Mouse (Mus musculus): ENCODE results near the gene 9130023H24Rik. TPM values are rescaled to one million over a fixed set of nuclear protein-coding genes. Genes with fewer than 3 reads are reported as not detected.

The 9130023H24Rik gene
- polyA plus RNA-seq, 1 experiment from 2014 or later: 9.5 TPM

DNA sequence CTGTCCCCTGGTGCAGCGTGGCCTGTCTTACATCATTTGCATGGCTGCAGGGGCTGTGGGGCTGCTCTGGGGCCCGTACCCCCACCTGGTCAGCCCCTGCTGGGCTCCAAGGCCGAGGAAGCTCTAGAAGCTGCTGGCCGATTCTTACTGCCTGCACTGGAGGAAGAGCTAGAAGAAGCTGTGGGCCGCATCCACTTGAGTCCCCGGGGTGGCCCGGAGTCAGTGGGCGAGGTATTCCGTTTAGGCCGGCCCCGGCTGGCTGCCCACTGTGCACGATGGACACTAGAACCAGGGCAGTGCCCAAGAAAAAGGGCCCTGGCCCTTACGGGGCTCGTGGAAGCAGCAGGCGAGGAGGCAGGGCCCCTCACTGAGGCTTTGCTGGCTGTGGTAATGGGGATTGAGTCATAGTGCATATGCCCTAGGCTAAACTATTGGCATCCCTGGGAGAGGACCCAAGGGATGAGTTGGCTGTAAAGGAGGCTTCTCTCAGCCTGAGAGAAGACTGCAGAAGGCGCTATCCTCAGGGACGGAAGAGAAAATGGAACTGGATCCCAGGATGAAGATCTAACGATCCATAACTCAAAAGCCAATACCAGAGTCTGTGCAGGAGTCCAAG is 6.7 kb upstream of the 9130023H24Rik start:
- Histone ChIP-seq H3K9me3 (replicated peaks) (no peaks in the 10 kb centered on the region), H3K9ac (peak overlapping the region; percentile 16; the same call in 1 of the 2 replicates), H3K36me3 (ENCODE audit: poor library complexity, severe bottlenecking) (peaks cover 50% of the 10 kb centered on the region), H3K27me3 (no peaks in the 10 kb centered on the region), H3K27ac (no peak overlapping the region), H3K4me1 (peaks cover 12% of the 10 kb centered on the region), H3K4me2 (no peak overlapping the region), H3K4me3 (no peak overlapping the region)
- no peak for ATAC-seq
- WGBS: 90% methylated on average over 18 of the region's 18 CpGs

DNA sequence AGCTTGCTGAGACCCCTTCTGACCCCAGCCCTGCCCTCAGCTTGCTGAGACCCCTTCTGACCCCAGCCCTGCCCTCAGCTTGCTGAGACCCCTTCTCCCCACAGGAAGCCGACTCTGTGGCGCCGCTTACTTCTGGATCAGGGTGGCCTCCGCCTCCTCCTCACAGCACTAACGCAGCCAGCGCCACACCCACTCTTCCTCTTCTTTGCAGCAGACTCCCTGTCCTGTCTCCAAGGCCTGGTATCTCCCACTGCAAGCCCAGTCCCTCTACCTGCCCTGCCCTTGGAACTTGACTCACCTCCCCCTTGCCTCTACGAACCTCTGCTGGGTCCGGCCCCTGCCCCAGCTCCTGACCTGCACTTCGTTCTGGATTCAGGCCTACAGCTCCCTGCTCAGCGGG is 6.1 kb upstream of the 9130023H24Rik start:
- H3K9ac ChIP-seq: no peak overlapping the region
- no peak for ATAC-seq
- 59% methylated on average over 10 of the region's 10 CpGs for WGBS

DNA sequence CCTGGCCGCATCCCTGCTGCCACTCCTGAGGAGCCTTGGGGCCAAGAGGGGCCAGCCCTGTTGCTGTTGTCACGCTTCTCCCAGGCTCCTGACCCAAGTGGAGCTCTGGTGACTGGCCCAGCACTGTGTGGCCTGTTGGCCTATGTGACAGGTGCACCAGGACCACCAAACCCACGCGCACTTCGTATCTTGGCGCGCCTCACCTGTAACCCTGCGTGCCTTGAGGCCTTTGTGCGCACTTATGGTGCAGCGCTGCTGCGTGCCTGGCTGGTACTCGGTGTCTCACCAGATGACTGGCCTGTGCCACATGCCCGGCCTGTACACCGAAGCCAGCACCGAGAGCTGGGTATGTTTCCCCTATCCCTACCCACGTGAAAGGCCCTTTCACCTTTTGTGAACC is 4.5 kb upstream of the 9130023H24Rik start:
- no peak overlapping the region for H3K9ac ChIP-seq
- peaks cover 22% of the 10 kb centered on the region for H3K4me1 ChIP-seq
- no peak for ATAC-seq
- H3K36me3 ChIP-seq (ENCODE audit: poor library complexity, severe bottlenecking): peaks cover 50% of the 10 kb centered on the region
- H3K4me3 ChIP-seq: no peak overlapping the region
- no peak overlapping the region for H3K4me2 ChIP-seq
- no peaks in the 10 kb centered on the region for H3K9me3 ChIP-seq (replicated peaks)
- WGBS: 95% methylated on average over 16 of the region's 16 CpGs
- no peaks in the 10 kb centered on the region for H3K27me3 ChIP-seq
- H3K27ac ChIP-seq: no peak overlapping the region

More for the DNA sequence above, 6.1 kb upstream of the 9130023H24Rik start:
- no peak overlapping the region for H3K4me2 ChIP-seq
- no peaks in the 10 kb centered on the region for H3K27me3 ChIP-seq
- peaks cover 18% of the 10 kb centered on the region for H3K4me1 ChIP-seq
- no peak overlapping the region for H3K27ac ChIP-seq
- no peaks in the 10 kb centered on the region for H3K9me3 ChIP-seq (replicated peaks)
- no peak overlapping the region for H3K4me3 ChIP-seq
- H3K36me3 ChIP-seq (ENCODE audit: poor library complexity, severe bottlenecking): peaks cover 50% of the 10 kb centered on the region

DNA sequence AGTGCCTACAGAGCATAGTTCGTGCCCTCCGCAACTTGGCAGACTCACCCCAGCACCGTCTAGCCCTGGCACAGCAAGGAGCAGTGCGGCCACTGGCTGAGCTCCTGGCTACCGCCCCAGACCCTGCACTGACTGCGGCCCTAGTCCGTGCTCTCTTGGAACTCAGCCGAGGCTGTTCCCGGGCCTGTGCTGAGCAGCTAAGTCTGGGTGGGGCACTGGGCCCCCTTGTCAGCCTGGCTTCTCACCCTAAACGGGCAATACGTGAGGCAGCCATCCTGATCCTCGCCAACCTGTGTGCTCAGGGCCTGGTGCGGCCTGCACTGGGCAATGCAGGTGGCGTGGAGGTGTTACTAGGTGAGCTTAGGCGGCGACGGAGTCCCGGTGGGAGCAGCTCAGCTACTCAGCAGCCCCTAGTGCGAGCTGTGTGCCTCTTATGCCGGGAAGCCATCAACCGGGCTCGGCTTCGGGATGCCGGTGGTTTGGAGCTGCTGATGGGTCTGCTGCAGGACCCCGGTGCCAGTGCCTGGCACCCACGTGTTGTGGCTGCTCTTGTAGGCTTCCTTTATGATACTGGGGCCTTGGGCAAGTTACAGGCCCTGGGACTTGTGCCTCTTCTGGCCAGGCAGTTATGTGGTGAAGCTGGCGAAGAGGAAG is 2.4 kb upstream of the 9130023H24Rik start:
- Histone ChIP-seq H3K27ac (no peak overlapping the region), H3K4me2 (no peak overlapping the region), H3K9me3 (replicated peaks) (no peaks in the 10 kb centered on the region), H3K27me3 (no peaks in the 10 kb centered on the region), H3K9ac (no peak overlapping the region), H3K36me3 (ENCODE audit: poor library complexity, severe bottlenecking) (peaks cover 50% of the 10 kb centered on the region), H3K4me1 (peaks cover 17% of the 10 kb centered on the region), H3K4me3 (no peak overlapping the region)
- no peak for ATAC-seq
- 95% methylated on average over 27 of the region's 27 CpGs for WGBS

DNA sequence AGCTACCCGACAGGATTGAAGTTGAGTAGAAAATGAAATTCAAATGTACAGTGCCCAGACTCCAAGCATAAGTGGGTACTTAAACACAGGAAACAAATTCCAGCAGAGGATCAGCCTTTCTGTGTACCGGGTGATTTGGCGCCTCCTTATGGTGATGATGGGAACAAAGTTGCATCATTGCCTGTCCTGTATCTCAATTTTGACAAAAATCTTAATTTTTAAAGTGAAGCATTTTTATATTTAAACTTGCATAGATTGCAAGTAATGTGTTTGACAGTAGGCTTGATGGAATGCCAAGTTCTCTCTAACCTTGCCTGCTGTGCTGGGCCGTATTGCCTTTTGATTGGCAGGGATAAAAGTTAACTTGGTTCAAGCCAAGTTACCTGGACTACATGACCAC is 1.2 kb upstream of the 9130023H24Rik start:
- Histone ChIP-seq H3K9me3 (replicated peaks) (no peaks in the 10 kb centered on the region), H3K4me1 (peaks cover 17% of the 10 kb centered on the region), H3K36me3 (ENCODE audit: poor library complexity, severe bottlenecking) (peaks cover 37% of the 10 kb centered on the region), H3K4me3 (peak overlapping the region; percentile 70), H3K9ac (no peak overlapping the region), H3K4me2 (peak overlapping the region; percentile 52), H3K27ac (peak overlapping the region; percentile 63; the same call in 1 of the 2 replicates), H3K27me3 (no peaks in the 10 kb centered on the region)
- WGBS: 19% methylated on average over 4 of the region's 4 CpGs
- no peak for ATAC-seq

DNA sequence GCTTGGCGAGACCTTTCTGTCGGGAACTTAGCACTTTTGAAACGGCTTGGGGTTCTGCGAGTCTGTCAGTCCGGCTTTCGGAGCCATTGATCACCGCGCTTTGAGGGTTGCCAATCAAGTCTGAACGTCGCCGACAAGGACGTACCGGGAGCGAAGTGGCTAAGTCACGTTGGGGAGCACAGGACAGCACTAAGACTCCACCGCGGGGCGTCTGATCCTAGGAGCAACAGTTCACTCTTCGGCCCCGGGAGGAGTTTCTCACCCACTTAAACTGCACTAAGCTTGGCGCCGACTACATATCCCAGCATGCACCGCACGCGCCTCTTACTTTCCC is 271 bp downstream of the 9130023H24Rik start:
- Histone ChIP-seq H3K9ac (peak overlapping the region; percentile 75), H3K36me3 (ENCODE audit: poor library complexity, severe bottlenecking) (peaks cover 28% of the 10 kb centered on the region), H3K4me1 (peaks cover 17% of the 10 kb centered on the region), H3K27me3 (no peaks in the 10 kb centered on the region), H3K27ac (peak overlapping the region; percentile 95), H3K4me2 (peak overlapping the region; percentile 85), H3K9me3 (replicated peaks) (no peaks in the 10 kb centered on the region), H3K4me3 (peak overlapping the region; percentile 70)
- no peak for ATAC-seq
- under 1% methylated on average over 25 of the region's 25 CpGs for WGBS

DNA sequence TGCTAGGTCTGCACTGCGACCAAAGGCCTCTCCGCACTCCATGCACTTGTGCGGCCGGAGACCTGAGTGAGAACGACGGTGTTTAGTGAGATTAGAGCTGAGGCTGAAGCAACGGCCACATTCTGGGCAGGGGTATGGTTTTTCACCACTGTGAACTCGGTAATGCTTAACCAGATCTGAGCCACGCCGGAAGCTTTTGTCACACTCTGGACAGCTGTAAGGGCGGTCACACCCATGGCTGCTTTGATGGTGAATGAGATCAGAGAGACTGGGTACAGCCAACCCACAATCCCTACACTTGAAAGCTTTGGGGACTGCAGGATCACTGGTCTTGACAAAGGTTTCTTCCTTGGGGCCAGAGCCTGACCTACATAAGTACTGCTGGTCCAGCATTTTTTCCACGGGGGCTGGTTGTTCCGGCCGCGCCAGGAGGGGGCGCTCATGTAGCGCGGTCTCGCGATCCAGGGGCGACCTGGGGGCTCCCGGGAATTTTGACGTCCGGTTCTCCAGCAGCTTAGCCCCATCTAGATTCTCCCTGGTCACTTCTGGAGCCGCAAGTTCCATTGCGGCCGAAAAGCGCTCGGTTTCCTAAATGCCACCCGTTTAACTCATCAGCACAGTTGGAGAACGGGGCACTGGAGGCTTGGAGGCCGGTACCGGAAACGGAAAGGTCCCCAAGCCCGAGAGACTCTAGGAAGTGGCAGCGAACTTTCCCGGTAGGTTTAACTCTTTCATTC is 807 bp downstream of the 9130023H24Rik start, which contains the start of gene Armc5:
Gene Armc5, plus strand, starts transcription at position 487 of the 737 bp plus-strand sequence.
- H3K27ac ChIP-seq: peak within 1 kb of the TSS; percentile 95
- H3K9ac ChIP-seq: peak within 1 kb of the TSS; percentile 75
- peak; percentile 39 for ATAC-seq
- H3K36me3 ChIP-seq (ENCODE audit: poor library complexity, severe bottlenecking): peaks cover 23% of the 10 kb centered on the region
- no peaks in the 10 kb centered on the region for H3K9me3 ChIP-seq (replicated peaks)
- H3K27me3 ChIP-seq: no peaks in the 10 kb centered on the region
- peak within 1 kb of the TSS; percentile 85 for H3K4me2 ChIP-seq
- peaks cover 17% of the 10 kb centered on the region for H3K4me1 ChIP-seq
- H3K4me3 ChIP-seq: peak within 1 kb of the TSS; percentile 70
- WGBS: 26% methylated on average over 37 of the region's 37 CpGs

DNA sequence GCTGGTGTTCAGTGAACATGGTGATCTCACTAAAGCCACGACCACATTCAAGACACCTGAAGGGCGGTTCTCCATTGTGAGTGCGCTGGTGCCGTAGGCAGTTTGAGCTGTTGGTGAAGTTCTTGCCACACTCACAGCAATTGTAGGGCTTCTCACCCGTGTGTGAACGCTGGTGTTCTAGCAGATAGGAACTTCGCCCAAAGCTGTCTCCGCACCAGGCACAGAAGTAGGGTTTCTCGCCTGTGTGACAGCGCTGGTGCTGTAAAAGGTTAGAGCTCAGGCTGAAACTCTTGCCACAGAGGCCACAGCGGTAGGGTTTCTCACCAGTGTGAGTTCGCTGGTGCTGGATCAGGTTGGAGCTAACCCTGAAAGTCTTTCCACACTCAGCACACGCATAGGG is 1.4 kb downstream of the 9130023H24Rik start:
- Histone ChIP-seq H3K9me3 (replicated peaks) (no peaks in the 10 kb centered on the region), H3K4me3 (peak overlapping the region; percentile 70; the same call in 1 of the 2 replicates), H3K36me3 (ENCODE audit: poor library complexity, severe bottlenecking) (peaks cover 17% of the 10 kb centered on the region), H3K4me1 (peaks cover 17% of the 10 kb centered on the region), H3K27ac (no peak overlapping the region), H3K4me2 (peak overlapping the region; percentile 85; the same call in 1 of the 2 replicates), H3K27me3 (no peaks in the 10 kb centered on the region), H3K9ac (no peak overlapping the region)
- WGBS: 94% methylated on average over 13 of the region's 13 CpGs
- no peak for ATAC-seq

DNA sequence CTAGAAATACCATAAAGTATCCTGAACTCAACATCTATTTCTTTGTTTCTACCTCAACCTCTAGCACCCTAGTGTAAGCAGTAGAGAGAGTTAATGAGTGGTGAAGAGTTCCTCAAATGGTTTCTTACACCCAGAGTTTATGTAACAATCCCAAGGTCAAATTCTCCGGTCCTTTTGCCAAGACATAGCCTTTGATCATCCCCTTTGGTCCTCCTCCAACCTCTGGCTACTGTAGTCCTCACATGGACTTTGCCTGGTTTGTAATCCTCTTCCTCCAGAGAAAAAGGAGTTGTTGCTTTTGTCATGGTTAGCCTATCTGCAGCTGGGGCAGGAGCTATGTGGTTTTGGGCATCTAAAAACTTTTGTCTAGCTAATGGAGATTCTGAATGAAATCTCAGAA is 2.4 kb downstream of the 9130023H24Rik start:
- Histone ChIP-seq H3K4me1 (peaks cover 17% of the 10 kb centered on the region), H3K27me3 (no peaks in the 10 kb centered on the region), H3K4me2 (no peak overlapping the region), H3K4me3 (no peak overlapping the region), H3K27ac (no peak overlapping the region), H3K9me3 (replicated peaks) (no peaks in the 10 kb centered on the region), H3K36me3 (ENCODE audit: poor library complexity, severe bottlenecking) (peaks cover 8% of the 10 kb centered on the region), H3K9ac (no peak overlapping the region)
- ATAC-seq: no peak
- 100% methylated on average over 1 of the region's 1 CpGs for WGBS

DNA sequence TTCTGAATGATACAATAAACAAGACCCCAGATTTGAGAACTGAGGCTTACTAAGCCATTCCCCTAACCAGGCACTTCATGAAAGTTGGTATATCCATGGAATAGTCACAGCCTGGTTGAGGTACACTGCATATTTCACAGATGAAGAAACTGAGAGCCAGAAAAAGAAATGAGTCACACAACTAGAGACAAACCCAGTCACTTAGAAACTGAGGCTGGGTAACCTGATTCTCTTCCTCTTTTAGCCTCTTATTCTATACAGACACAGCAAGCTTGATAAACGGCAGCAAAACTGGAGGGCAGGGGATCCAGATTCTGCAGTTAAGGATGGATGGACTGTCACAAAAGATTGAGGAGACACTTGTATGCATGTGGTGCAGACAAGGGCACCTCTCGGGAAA is 3.0 kb downstream of the 9130023H24Rik start:
- ATAC-seq: no peak
- 95% methylated on average over 2 of the region's 2 CpGs for WGBS
- no peak overlapping the region for H3K9ac ChIP-seq
- H3K4me2 ChIP-seq: no peak overlapping the region
- H3K27me3 ChIP-seq: no peaks in the 10 kb centered on the region
- H3K4me3 ChIP-seq: no peak overlapping the region
- no peaks in the 10 kb centered on the region for H3K9me3 ChIP-seq (replicated peaks)
- no peak overlapping the region for H3K27ac ChIP-seq
- H3K36me3 ChIP-seq (ENCODE audit: poor library complexity, severe bottlenecking): peaks cover 1% of the 10 kb centered on the region
- peaks cover 17% of the 10 kb centered on the region for H3K4me1 ChIP-seq

DNA sequence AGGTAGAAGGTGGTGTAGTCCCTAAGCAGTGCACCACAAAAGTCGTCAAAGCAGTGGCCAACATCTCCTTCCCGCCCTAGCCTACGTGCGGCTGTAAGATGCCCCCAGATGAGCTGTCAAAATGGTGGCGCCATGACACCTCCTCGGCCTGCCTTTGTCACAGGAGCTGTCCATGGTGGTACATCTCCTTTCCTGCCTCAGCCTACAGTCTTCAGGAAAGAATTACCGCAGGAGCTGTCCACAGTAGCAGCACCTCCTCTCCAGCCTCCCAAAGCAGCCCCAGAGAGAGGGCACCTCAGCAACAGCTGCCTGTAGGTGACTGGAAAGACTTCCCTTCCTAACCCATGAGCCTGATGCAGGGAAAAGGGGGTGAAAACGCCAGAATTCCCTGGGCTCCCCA is 6.1 kb downstream of the 9130023H24Rik start:
- no peak for ATAC-seq
- H3K4me2 ChIP-seq: no peak overlapping the region

DNA sequence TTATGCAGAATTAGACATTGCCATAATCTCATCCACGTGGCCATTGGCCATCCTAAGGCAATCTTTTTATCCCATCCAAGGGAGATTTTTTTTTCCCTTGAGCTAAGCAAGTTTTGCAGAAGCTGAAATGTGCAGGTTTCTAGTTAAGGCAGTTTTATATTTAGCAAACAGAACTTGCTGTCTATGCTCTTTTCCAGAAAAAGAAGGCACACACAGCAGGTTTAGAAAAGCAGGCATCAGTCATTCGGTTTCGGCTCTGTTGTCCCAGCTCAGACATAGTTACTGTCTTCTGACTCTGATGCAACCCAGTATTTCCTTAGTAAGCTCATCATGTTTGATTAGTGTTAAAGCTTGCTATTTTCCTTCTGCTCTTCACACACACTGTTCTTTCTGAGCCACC is 16.9 kb downstream of the 9130023H24Rik start:
- Histone ChIP-seq H3K27ac (no peak overlapping the region), H3K27me3 (no peaks in the 10 kb centered on the region), H3K36me3 (ENCODE audit: poor library complexity, severe bottlenecking) (no peaks in the 10 kb centered on the region), H3K4me2 (no peak overlapping the region), H3K9me3 (replicated peaks) (no peaks in the 10 kb centered on the region; the same call in 1 of the 2 replicates), H3K9ac (no peak overlapping the region), H3K4me1 (no peaks in the 10 kb centered on the region), H3K4me3 (no peak overlapping the region)
- no peak for ATAC-seq
- 89% methylated on average over 3 of the region's 3 CpGs for WGBS

More for the DNA sequence above, 6.1 kb downstream of the 9130023H24Rik start:
- no peaks in the 10 kb centered on the region for H3K9me3 ChIP-seq (replicated peaks)
- H3K27me3 ChIP-seq: no peaks in the 10 kb centered on the region
- no peak overlapping the region for H3K9ac ChIP-seq
- H3K36me3 ChIP-seq (ENCODE audit: poor library complexity, severe bottlenecking): no peaks in the 10 kb centered on the region
- no peak overlapping the region for H3K27ac ChIP-seq
- H3K4me3 ChIP-seq: no peak overlapping the region
- H3K4me1 ChIP-seq: peaks cover 3% of the 10 kb centered on the region
- 43% methylated on average over 8 of the region's 8 CpGs for WGBS
